Mouse (Mus musculus) forebrain, embryonic 10.5 days (tissue): ENCODE data around the gene Wdr81. TPM values are rescaled to one million over a fixed set of nuclear protein-coding genes. Genes with fewer than 3 reads are reported as not detected.

Experiments used
- DNase-seq: peaks from one replicate; pipeline ENCODE4 v3.0.0-alpha.2; 2017; ENCODE audit warnings: low spot score; ENCODE audit errors: extremely low spot score
- H3K27ac ChIP-seq: fragments of 300-500 bp; sonication (generic); 2 replicates; pipeline ENCODE4 v1.5.1; 2016; ENCODE audit warnings: mild to moderate bottlenecking
- H3K27me3 ChIP-seq: fragments of 300-500 bp; sonication (generic); 2 replicates; pipeline ENCODE4 v1.6.1; 2016; ENCODE audit warnings: mild to moderate bottlenecking; ENCODE audit not compliant: poor library complexity, severe bottlenecking
- H3K36me3 ChIP-seq: fragments of 300-500 bp; sonication (generic); replicated peaks from 2 replicates; pipeline ENCODE4 v1.6.1; 2016; ENCODE audit warnings: mild to moderate bottlenecking, moderate library complexity
- H3K4me1 ChIP-seq: fragments of 300-500 bp; sonication (generic); 2 replicates; pipeline ENCODE4 v1.6.1; 2016
- H3K4me3 ChIP-seq: fragments of 300-500 bp; sonication (generic); 2 replicates; pipeline ENCODE4 v1.5.1; 2016; ENCODE audit warnings: mild to moderate bottlenecking, moderate library complexity
- H3K9me3 ChIP-seq: fragments of 300-500 bp; sonication (generic); 2 replicates; pipeline ENCODE4 v1.6.1; 2016; ENCODE audit warnings: mild to moderate bottlenecking, moderate library complexity
- WGBS: fragments of 180-500 bp; shearing (Covaris S2); methylation state at CpG from one replicate; pipeline ENCODE4 v1.1.7; 2016; 5-methylcytosine and 5-hydroxymethylcytosine counted together
- polyA plus RNA-seq: library from polyadenylated mRNA; unstranded; fragments of >200 nt; fragmentation: Nextera tagmentation; extraction: Ambion mirVana; gene quantifications from 2 replicates; pipeline ENCODE4 v1.2.1, GENCODE M21; 2016

The Wdr81 gene
- polyA plus RNA-seq, 1 experiment from 2014 or later = 6.4 TPM

DNA sequence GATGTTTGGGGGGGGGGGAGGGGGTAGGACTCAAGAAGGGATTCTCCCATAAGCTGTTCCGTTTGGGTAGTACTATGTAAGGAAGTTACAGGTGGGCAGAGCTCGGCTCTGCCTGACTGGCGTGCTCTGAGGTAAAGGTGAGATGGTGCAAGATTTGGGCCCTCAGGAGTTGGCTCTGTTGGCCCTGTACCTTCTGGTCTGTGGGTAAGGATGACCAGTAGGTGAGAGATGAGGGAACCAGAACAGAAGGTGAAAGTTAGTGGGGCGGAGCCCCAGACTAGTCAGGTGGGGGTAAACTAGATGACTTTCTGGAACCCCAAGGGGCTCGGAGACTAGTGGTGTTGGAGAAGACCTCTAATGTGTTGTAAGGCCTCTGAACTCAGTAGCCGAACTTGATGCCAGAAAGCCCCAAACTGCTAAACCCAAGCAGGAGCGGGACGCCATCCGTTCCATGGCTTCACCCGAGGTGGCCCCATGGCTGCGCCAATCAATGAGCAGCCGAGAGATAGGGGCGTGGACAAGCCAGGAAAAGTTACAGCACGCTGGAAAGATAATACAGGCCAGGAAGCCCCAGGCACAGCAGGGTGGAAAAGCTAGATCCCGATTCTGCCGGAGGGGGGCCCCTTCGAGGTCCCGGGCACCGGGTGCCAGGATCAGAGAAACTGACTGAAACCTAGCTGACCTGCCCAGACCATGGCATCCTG is 13.1 kb upstream of the Wdr81 start:
- Histone ChIP-seq H3K27ac (peak overlapping the region; percentile 74), H3K4me3 (peak overlapping the region; percentile 52), H3K27me3 (peaks cover 14% of the 10 kb centered on the region; the same call in 1 of the 2 replicates), H3K9me3 (0 out of 2 replicates have a peak, but pooled peaks cover 4% of the 10 kb centered on the region), H3K4me1 (peaks cover 26% of the 10 kb centered on the region), H3K36me3 (peaks cover 19% of the 10 kb centered on the region)
- WGBS = 19% methylated on average over 19 of the region's 19 CpGs
- peak; percentile 54 for DNase-seq

DNA sequence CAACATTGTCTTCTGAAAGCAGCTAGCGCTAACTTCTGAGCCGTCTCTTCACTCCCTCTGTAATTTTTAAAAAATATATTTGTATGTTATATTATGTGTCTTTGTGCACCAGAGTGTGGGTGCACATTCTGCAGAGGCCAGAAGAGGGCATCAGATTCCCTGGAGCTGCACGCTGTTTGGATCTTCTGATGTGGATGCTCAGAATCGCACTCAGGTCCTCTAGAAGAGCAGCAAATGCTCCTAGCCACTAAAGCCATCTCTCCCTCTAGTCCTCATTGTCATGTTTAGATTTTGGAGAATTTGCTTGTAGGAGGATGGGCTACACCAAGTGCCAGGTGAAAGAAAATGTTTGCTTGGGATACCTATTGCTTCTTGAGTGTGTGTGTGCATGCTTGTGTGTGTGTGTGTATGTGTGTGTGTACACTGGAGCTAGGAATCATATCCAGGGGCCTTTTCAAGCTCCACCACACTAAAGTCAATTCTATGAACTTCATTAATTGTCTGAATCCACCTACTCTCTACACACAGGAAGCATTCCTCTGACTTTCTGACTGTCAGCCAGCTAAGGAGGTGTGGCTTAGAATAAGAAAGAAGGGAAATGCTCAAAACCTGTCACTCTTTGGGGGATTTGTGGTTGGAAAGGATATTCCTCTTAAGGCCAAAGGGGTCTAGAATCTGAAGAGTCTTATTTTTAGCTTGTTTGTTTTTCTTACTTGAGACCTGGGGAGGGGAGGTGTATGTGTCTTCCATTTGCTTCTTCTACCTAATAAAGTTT is 12.4 kb upstream of the Wdr81 start:
- Histone ChIP-seq H3K4me1 (peaks cover 34% of the 10 kb centered on the region), H3K36me3 (peaks cover 19% of the 10 kb centered on the region), H3K27me3 (peaks cover 14% of the 10 kb centered on the region; the same call in 1 of the 2 replicates), H3K9me3 (0 out of 2 replicates have a peak, but pooled peaks cover 4% of the 10 kb centered on the region), H3K4me3 (no peak overlapping the region), H3K27ac (no peak overlapping the region)
- 97% methylated on average over 4 of the region's 4 CpGs for WGBS
- DNase-seq = no peak

DNA sequence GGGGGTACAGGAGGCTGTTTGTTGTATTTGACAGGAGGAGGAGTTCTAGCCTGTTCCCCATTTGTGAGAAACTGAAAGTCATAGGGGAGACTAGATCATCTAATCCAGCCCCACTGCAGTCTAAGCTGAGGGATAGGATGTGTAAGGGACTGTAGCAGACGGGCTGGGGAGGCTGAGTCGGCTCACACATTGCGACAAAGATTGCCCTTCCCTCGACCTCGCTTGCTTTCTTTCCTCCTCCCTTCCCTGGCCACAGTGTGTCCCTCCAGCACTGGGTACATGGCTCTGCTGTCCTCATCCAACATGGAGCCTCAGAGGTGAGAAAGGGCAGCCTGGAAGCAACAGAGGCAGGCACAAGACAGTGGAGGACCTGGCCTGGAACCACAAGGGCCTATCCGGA is 10.5 kb upstream of the Wdr81 start:
- peaks cover 14% of the 10 kb centered on the region; the same call in 1 of the 2 replicates for H3K27me3 ChIP-seq
- H3K9me3 ChIP-seq = 0 out of 2 replicates have a peak, but pooled peaks cover 4% of the 10 kb centered on the region
- no peak overlapping the region for H3K4me3 ChIP-seq
- H3K4me1 ChIP-seq = peaks cover 41% of the 10 kb centered on the region
- DNase-seq = no peak
- H3K36me3 ChIP-seq = peaks cover 19% of the 10 kb centered on the region
- H3K27ac ChIP-seq = no peak overlapping the region
- WGBS = 90% methylated on average over 6 of the region's 6 CpGs

DNA sequence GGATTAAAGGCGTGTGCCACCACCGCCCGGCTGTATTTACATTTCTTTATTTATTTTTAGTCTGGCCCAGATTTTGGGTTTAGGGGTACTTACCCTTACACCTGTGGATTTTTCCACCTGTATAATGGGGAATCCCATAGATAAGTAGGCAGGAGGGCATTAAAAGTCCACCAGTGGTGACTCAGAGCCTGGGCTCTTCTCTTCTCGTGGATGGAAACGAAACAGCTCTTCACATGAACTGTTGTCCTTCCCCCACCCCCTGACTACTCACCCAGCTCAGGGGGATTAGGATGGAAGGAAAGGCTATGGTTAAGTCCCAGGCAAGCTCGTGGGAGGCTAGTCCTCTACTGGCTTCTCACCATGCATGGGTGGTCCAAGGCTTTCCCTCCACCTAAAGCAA is 9.9 kb upstream of the Wdr81 start:
- Histone ChIP-seq H3K27me3 (peaks cover 12% of the 10 kb centered on the region; the same call in 1 of the 2 replicates), H3K36me3 (peaks cover 19% of the 10 kb centered on the region), H3K9me3 (0 out of 2 replicates have a peak, but pooled peaks cover 4% of the 10 kb centered on the region), H3K4me1 (peaks cover 47% of the 10 kb centered on the region), H3K4me3 (no peak overlapping the region), H3K27ac (no peak overlapping the region)
- 91% methylated on average over 6 of the region's 6 CpGs for WGBS
- no peak for DNase-seq

DNA sequence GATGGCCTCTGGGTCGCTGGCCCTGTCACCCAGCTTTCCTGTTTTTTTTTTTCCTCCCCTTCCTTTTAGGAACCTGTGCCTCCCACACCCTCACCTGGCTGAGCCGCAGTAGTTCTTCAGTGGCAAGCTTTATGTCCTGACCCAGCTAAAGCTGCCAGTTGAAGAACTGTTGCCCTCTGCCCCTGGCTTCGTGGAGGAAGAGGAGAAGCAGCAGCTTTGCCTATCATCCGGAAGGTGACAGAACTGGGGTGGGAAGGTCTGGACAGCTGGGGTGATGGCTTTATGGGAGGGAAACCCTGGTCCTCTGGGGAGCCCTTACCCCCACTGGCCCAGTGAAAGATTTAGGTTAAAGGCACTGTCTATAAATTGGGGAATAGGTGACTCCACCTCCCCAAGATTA is 9.1 kb upstream of the Wdr81 start:
- H3K27me3 ChIP-seq = peaks cover 5% of the 10 kb centered on the region; the same call in 1 of the 2 replicates
- no peak for DNase-seq
- H3K27ac ChIP-seq = peak overlapping the region; percentile 74
- peaks cover 19% of the 10 kb centered on the region for H3K36me3 ChIP-seq
- 0 out of 2 replicates have a peak, but pooled peaks cover 4% of the 10 kb centered on the region for H3K9me3 ChIP-seq
- 69% methylated on average over 4 of the region's 4 CpGs for WGBS
- peaks cover 53% of the 10 kb centered on the region for H3K4me1 ChIP-seq
- H3K4me3 ChIP-seq = peak overlapping the region; percentile 63; the same call in 1 of the 2 replicates

DNA sequence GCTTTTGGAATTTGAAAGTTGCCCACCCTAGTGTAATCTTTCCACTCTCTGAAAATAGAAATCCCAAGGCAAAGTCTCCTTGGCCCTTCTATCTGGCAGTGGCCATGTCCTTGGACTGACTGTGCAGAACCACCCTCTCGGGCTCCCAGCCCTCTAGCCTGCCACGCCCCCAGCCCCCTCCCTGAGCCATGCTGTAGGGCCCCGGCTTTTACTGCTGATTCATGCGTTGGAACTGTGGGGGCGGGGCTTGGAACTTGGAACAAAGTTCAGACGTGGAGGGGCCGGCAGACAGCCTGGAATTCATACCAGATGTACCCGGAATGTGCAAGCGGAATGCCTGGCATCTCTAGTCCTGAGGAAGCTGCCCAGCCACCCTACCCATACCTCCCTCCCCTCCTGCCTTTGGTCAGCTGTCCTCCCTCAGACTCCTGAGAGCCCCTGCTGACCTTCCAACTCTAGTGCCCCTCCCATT is 8.4 kb upstream of the Wdr81 start:
- 8% methylated on average over 9 of the region's 9 CpGs for WGBS
- peak; percentile 79 for DNase-seq
- Histone ChIP-seq H3K36me3 (peaks cover 19% of the 10 kb centered on the region), H3K4me3 (peak overlapping the region; percentile 63), H3K27me3 (no peaks in the 10 kb centered on the region), H3K4me1 (peaks cover 46% of the 10 kb centered on the region), H3K9me3 (0 out of 2 replicates have a peak, but pooled peaks cover 4% of the 10 kb centered on the region), H3K27ac (peak overlapping the region; percentile 74)

DNA sequence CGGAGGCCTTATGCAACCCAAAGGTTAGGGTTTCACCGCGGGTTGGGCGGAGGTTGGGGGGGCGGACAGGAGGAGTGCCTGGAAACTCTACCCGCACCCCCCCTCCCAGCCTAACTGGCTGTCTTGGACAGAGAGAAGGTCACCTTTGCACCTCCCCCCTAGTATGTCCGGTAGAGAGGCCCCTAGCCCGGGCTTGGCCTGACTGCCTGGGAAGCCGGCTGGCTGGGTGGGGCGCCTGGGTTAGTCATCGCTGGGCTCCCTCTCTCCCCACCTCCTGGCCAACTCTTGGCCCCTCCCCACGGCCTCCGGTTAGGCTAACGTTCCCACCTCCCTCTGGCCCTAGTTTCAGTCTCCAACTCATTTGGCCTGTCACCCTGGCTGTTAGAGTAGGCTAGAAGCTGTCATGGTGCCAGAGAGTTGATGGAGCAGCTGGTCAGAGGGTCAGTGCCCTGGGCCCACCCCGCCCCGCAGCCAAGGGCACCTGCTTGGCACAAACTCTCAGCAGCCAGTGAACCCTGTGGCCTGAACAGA is 7.8 kb upstream of the Wdr81 start:
- Histone ChIP-seq H3K4me3 (peak overlapping the region; percentile 63), H3K27me3 (no peaks in the 10 kb centered on the region), H3K36me3 (peaks cover 19% of the 10 kb centered on the region), H3K27ac (peak overlapping the region; percentile 74), H3K4me1 (peaks cover 40% of the 10 kb centered on the region), H3K9me3 (0 out of 2 replicates have a peak, but pooled peaks cover 4% of the 10 kb centered on the region)
- WGBS = 4% methylated on average over 16 of the region's 16 CpGs
- DNase-seq = peak; percentile 34

DNA sequence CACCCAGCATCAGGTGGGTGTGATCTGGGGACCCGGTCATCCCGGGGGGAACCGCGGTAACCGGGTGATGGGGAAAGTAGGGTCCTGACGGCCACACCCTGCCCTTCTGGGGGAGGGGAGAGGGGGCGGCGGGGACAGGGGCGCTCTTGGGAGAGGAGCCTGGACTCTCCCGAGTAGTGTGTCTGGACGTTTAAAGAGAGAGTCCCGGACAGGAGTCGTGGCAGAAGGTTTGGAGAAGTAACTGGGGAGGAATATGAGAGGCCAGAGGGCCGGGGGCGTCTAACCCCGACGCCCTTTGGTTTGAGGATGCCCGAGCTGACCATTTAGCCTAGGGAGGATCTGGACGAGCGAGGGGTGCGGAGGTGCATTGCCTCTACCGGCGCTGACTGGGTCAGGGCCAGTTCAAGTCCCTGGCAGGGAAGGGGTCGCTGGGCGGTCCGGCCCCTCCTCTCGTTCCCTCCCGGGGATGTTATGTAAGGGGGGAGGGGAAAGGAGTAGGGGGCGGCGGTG is 7.3 kb upstream of the Wdr81 start:
- no peak for DNase-seq
- Histone ChIP-seq H3K36me3 (peaks cover 19% of the 10 kb centered on the region), H3K4me1 (peaks cover 39% of the 10 kb centered on the region), H3K27me3 (no peaks in the 10 kb centered on the region), H3K27ac (peak overlapping the region; percentile 74), H3K9me3 (0 out of 2 replicates have a peak, but pooled peaks cover 2% of the 10 kb centered on the region), H3K4me3 (peak overlapping the region; percentile 63)
- 1% methylated on average over 30 of the region's 30 CpGs for WGBS

DNA sequence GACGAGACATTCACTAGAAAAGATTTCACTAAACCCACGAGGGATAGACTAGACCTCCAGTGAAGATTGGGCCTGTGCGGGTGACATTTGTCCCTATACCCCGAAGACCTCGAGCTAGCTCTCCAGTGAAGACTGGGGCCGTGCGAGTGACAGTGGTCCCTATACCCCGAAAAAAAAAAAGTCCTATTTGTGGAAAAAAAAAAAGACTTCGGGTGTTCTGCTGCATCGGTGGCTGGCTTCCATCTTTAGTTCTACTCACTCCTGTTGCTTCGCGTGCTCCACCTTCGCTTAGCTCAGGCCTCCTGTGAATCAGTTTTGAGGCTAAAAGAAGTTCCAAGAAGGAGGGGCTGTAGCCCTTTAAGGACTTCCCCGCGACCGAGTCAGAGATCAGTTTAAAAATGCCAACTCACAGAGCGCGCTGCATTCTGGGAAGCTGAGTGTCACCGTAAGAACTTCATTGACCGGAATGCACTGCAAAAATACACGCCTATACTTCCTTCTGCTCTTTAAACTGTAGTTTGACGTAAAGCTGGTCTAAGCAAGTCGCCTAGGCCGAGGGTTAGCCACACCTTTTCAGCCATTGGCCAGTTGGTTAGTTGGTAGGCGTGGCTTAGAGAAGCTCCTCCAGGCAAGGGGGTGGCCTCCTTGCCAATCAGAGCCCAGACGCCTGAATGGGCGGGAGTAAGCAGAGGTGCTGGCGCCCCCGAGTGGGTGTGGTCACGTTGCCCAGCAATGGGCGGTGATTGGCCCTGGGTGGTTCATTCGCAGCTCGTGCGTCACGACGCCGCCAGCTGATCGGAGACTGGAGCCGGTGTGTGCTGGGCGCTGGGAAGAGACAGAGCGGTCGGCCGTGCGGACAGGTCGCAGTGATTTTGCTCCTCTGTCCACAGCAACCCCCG is 6.6 kb upstream of the Wdr81 start, which contains the start of gene Tlcd2:
Gene Tlcd2, plus strand, starts transcription at position 872 of the 899 bp plus-strand sequence.
- Histone ChIP-seq H3K9me3 (no peaks in the 10 kb centered on the region), H3K4me3 (peak within 1 kb of the TSS; percentile 63), H3K27ac (peak within 1 kb of the TSS; percentile 92), H3K27me3 (no peaks in the 10 kb centered on the region), H3K4me1 (peaks cover 39% of the 10 kb centered on the region), H3K36me3 (peaks cover 15% of the 10 kb centered on the region)
- peak; percentile 99 for DNase-seq
- WGBS = under 1% methylated on average over 46 of the region's 46 CpGs

DNA sequence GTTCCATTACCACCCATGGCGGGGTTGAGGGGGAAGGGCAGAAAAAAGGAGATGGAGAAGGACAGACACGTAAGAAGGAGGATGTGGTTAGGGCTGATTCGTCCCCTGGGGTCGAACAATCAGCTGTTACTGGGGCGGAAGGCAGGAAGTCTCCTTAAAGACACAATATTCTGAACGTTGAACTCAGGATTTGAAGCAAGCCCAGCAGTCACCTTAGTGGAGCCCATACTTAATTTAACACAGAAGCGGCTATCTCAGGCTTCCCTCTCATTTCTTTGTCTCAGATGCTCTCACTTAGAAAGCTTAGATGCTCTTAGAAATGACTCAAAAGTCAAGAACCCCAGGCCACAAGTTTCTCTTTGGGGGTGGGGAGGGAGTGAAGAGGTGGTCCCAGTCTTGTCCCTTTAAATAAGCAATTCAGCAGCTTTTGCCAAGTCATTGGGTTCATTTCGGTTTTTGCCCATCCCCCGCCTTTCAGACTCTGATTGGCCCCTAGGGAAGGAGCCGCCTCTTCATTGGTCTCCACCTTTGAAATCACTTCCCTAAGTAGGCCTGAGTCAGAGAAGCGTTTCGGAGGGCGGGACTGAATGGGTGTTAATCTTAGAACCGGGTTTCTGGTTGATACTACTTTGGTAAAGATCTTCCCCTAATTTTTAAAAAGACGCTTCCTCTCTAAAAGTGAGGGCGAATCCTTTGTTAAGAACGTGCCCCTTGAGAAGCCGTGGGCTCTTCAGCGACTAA is 5.8 kb upstream of the Wdr81 start:
- DNase-seq = peak; percentile 85
- 3% methylated on average over 19 of the region's 19 CpGs for WGBS
- Histone ChIP-seq H3K27me3 (no peaks in the 10 kb centered on the region), H3K36me3 (peaks cover 8% of the 10 kb centered on the region), H3K27ac (peak overlapping the region; percentile 92), H3K4me1 (peaks cover 40% of the 10 kb centered on the region), H3K4me3 (peak overlapping the region; percentile 63), H3K9me3 (no peaks in the 10 kb centered on the region)

DNA sequence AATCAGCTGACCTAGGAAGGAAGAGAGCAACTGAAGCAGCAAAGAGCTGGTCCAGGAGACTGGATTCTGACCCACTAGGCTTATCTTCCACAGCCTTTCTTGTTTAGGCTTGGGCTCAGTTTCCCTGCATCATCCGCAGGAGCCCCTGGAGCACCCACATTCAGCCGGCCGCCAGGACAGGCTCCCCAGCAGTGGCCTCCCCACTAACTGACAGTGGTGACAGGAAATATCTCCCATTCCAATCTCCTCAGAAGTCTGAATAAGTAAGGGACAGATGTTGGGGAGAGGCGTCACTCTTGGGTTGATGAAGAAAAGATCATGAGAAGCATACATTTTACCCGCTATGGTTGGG is 5.2 kb upstream of the Wdr81 start:
- H3K36me3 ChIP-seq = 0 out of 2 replicates have a peak, but pooled peaks cover 4% of the 10 kb centered on the region
- no peak for DNase-seq
- peaks cover 46% of the 10 kb centered on the region for H3K4me1 ChIP-seq
- no peaks in the 10 kb centered on the region for H3K9me3 ChIP-seq
- H3K27me3 ChIP-seq = no peaks in the 10 kb centered on the region
- 29% methylated on average over 5 of the region's 5 CpGs for WGBS
- peak overlapping the region; percentile 92 for H3K27ac ChIP-seq
- H3K4me3 ChIP-seq = peak overlapping the region; percentile 63
